Mouse (Mus musculus): ENCODE data around the gene D7Ertd443e.

- TF ChIP-seq CTCF (IDR thresholded peaks at IDR 0.05; ENCODE audit: low read depth) (no peak), EP300 (optimal IDR thresholded peaks at IDR 0.05) (no peak)
Measured at GRCm38 (mm10) chr7:134272421-134272820, 113.0 kb downstream of the D7Ertd443e start.

All from stomach, postnatal 0 days (tissue).